Mouse (Mus musculus): ENCODE data around the gene Mcm9.

DNA sequence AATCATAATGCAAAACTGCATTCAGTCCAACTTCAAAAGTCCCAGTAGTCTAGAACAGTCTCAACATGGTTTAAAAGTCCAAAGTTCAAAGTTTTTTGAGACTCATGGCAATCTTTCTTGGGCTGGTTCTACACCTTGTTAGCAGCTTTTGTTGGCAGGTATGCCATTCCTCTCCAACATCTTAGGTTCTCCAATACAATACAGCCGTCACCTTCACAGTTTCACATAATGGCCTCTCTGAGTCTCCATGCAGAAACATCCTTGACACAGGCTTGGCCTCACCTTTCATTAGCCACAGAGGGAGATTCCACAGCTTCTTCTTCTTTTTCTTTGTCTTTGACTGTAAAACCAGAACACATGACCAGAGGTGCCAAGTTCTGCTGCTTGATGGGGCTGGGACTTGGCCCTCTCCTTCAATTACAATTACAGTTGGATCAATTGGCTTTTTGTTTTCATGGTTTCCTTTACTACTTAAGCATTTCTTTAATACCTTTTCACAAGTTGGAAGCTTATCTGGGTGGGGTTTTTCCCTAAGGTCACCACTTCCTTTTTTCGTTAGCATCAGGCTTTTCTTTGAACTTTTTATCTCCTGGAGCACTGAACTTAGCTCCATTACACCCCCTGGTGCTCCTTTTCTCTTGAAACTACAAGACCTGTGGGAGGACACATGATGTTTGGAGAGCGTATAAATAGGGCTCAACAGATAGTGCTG is 104.8 kb downstream of the Mcm9 start:
- no peak for TF ChIP-seq CTCF (IDR thresholded peaks at IDR 0.05; ENCODE audit: low read depth)
- no peak for TF ChIP-seq EP300 (IDR thresholded peaks at IDR 0.05; ENCODE audit: low read depth)

All from heart, postnatal 0 days (tissue).